Mouse (Mus musculus) lung, adult 18-20 months (tissue): ENCODE measurements around the gene Eid1.

ENCODE experiments used
- DNase-seq, 2 experiments: peaks; one replicate each; pipeline ENCODE4 v3.0.0; 2022; ENCODE audit warnings: mixed read lengths in 2 of 2

Eid1 gene

DNA sequence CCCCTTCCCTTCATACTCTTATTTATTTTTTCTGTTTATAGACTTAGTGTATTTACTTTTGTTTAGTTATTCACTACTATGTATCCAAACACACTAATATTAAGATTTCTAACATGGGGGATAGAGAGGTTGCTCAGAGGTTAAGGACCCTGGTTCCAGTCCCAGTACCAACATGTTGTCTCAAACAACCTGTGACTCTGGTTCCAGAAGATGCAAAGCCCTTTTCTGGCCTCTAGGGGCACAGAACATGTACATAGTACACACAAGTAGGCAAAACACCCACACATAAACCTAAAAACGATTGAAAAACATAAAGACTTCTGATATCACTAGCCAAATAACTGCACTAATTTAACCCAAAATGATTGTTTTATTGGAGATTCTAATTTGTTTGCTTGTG lies 2.0 kb upstream of the Eid1 start:
- no peak for DNase-seq

DNA sequence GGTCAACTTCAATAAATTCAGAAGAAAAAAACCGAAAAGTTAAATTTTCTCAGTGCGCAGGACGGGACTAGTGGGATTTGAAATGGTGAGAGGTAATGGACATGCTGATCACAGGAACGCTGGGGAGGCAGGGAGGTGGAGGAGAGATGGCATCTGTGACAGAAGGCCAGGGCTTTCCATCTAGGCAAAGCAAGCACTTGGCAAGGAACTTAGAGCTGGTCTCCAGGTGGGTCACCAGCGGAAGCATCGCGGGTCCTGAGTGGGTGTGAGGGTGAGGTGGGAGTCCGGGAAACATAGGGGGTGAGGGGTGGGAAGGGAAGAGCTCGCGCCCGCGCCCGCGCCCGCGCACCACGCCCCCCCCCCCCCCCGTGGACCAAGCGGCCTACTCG lies 333 bp upstream of the Eid1 start:
- no peak for DNase-seq

DNA sequence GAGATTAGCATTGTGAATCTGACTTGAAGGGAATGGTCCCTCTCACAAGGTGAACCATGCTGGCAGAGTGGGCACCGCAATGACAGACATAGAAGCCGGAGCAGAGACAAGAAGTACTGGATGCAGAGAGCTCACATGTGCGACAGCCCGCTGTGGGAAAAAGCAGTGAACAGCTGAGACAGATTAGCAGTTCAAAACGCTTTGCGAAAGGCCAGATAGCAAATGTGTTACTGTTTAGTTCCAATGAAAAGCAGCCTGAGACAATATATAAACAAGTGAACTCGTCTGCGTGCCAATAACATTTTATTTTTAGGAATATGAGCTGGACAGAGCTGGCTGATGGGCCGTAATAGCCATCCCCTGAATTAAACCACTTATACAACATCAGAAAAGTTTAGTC lies 8.9 kb downstream of the Eid1 start:
- DNase-seq, result no peak

DNA sequence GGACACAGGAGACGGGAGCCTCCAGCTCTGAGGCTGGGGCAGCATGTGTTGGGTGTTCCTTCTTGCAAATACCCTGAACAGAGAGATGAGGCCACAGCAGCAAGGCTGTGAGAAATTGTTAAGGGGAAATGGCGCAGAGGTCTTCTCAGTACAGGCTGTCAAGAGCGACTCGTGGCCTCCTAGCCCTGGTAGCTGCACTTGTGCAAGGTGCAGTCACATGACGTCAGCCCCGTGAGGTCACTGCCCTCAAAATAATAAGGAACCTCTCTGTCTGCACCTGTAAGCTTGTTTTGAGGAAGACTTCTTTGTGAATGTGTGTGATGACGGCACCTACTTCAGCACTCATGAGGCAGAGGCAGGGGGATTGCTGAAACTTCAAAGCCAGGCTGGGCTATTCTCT lies 11.0 kb downstream of the Eid1 start:
- DNase-seq, result no peak

DNA sequence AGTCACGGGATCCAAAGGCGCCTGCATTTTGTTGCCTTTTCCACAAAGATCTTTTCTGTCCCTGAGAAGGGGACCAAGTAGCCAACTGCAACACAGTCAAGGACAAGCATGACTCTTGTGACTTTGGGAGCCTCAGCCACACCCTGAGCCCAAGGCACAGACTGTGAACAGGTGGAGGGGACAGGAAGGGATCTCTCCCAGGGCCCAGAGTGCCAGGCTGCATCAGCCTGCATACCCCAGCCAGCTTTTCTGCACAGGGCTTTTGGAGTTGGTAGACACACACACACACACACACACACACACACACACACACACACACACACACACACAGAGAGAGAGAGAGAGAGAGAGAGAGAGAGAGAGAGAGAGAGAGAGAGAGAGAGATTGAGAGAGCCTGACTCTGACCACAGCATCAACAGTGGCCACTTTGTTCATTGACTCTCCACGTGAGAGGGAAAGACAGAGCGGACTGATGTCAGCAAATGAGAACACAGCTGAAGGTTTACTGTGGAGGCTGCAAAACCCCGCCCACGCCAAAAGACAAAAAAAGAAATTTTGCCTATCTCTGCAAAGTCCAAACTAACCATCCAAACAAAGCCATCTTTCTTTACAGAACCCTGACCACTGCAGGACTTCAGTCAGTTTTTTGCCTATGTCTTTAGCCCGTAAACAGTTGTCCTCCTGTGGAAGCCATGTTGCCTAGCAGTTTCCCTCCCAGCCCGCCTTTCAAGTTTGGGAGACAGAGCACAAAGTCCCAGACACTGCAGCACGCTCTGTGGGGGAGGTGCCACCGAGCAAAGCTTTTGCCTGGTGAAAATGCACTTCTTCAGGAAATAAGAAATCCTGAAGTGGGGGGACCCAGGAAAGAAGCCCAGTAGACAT lies 11.9 kb downstream of the Eid1 start:
- DNase-seq, result no peak

DNA sequence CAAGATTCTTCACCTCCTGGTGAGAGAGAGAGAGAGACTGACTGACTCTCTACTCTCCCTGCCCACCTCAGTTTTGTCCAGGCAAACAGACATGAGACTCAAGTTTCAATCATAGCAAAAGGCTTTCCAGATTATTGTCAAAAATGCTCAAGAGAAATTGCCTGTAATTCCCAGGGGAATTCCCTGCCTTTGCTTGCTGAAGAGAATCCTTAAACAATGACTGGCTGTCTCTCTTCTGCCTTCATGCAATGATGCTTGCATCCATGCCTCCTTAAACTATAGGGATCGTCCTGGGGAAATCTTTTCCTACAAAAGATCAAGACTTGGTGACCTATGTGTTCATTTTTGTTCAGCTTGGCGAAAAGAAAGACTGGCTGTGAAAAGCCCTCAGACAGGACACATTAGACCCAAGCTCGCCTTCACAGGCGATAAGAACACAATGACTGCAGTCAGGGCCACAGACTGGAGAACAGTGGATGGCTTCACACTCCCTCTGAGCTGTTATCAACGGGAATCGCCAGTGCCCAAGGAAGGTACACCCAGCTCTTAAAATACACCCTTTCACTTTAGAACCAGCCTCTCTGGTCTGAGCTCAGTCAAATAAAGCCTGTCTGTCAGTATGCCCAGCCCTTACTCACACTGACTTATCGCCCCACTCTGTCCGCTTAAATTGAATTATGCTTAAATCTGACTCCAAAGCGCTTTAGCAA lies 12.7 kb downstream of the Eid1 start:
- no peak for DNase-seq

DNA sequence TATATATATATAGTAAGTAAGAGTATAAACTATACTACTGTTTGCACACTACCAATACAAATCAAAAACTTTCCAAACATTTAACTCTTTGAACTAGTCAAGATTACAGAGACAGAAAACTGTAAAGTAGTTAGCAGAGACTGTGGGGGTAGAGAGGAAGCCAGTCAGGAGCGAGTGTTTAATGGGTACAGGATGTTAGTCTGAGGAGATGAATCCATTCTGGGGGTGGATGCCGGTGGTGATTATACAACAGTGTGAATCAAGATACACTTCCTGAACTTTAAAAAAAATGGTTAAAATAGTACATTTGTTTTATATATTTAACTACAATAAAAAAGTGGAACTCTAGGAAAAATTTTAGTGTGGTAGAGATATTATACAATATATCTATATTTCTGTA lies 19.1 kb downstream of the Eid1 start:
- no peak for DNase-seq

DNA sequence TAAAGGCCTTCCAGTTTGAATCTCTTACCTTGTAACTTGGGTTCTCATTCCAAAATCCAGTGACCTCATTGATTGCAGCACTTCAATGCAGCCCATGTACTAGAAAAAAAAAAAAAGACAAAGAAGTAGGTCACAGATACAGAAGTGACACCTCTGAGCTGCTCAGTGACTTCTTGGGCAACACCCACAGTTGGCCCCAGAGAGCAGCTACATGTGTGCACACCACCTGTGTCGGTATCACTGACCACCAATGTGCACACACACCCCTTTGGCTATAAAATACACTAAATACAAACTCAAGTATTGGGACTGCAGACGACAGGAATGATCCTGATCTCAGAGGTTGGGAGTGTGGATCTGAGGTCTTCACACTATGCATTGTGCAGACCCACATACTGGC lies 21.9 kb downstream of the Eid1 start:
- no peak for DNase-seq

DNA sequence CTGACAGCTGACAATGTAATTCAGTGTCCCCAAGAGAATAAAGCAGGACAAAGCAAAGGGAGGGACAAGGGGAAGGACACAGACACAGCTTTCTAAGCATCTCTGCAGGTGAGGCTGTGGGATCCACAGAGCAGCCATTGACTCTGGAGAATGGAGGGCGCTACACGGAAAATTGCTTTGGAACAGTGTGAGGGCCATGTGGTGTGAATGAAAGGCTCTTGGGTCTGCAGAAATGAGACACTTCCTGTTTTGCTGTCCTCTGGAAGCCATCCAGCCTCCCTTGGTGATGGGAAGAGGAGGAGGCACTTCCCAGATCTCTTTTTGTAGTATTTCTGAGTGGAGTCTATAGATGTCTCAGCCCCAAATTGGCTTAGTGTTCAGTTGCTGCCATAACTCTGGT lies 23.3 kb downstream of the Eid1 start:
- peak; percentile 12 to 22 for DNase-seq

DNA sequence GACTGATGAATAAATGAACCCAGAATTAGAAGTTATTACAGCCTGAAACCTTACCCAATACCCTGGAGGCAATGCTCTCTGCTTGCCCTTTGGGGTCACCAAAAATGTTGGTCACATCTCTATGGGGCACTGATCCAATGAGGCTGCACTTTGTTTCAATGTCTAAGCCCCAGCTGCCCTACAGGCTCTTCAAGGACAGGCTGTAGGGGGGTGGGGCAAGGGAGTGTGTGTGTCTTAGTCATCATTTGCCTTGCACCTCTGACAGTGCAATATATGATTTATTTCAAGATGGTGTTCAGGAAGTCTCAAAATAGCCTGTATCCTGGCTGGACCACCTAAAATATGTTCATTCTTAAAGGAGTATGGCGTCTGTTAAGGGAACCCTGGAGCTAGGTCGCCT lies 28.7 kb downstream of the Eid1 start:
- DNase-seq, result no peak

DNA sequence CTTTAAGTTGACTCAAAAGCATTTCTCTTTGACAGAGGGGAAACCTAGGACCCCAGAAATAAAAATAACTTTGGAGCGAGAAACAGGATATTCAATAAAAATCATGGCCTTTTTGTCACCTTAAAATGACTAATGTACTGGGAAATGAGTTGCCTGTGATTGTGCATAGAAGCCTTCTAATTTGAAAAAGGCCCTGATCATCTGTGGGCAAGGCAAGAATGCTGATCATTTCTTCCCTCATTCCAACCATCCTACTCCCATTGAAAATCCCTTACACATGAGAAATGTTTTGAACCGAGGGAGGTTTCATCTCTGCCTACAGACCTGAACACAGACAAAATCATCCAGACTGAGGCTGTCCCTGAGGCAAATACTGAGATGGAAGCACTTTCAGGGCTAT lies 30.0 kb downstream of the Eid1 start:
- no peak for DNase-seq

DNA sequence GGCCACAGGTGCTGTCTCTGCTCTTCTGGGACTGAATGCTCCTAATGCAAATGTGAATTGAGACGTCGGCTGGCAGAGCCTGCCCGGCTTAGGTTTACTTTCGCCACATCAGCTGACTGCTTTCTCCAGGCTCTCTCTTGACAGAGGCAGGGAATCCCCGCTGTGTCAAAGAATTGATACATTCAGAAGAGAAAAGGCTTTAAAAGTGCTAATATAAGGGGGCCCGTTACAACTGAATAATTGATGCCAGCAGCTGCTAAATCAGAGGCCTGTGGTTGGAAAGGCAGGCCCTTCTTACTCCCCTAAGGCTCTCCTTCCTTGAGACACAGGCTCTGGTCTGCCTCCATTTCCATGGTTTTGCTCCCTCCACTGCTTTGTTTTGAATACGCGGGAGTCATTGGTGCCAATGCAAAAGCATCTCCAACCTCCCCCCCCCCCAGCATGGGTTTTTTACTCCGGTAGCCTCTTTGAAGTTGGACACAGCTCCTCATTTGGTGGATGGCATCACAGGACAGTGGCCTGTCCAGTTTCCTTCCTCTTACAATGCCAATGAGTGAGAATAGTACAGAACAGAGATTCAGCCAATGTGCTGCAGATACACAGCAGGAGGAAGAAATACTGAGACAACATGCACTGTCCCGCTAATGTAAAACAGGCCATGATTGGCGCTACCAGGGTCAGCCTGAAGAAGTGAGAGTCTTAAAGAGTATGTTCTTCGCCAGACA lies 32.2 kb downstream of the Eid1 start:
- DNase-seq, result no peak

DNA sequence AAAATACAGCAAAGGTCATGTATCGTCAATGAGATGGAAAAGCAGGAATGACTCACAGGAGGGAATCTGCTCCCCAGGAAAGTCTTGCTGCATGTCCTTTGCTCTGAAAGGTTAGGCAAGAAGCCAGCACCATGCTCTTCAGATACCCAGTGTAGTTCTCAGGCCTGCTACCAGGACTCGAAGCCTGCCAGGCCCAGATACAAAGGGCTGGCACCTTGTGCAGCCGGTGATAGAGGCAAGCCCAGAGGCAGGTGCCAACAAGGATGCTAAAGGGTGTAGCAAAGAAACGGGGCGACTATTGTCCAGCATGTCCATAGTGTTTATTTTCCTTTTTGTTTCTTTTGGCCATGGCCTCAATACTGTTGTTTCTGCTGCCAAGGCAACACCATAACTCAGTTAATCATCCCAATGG lies 33.6 kb downstream of the Eid1 start:
- no peak for DNase-seq

DNA sequence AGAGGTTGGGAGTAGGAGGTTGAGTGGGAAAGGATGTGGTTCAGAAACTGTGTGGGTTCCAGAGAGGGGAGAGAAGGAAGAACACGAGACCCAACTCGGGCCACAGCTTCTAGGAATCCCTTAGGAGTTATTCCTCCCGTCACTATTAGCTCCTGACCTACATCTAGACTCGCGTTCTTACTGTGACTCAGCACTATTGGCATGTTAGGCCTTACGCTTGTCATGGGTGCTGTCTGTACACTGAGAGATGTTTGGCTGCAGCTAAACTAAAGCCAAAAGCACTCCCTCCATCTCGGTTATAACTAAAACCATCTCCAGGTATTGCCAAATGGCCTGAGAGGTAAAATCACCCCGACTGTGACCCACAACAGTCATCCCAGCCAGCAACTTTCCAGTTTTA lies 43.7 kb downstream of the Eid1 start:
- no peak for DNase-seq

DNA sequence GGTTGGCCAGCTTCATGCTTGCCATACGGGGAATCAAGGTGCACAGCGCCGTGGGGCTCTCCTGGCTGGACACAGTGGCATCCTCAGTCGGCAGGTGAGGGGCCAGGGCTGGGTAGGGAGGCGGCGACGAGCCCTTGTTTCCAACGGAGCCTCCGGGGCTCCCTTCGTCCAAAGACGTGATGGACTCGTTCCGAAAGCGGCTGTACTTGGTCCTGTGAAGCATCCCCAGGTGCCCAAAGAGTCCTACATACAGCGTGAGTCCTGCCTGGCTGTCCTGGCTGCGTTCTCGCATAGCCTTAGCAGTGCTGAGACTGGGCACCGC lies 50.2 kb downstream of the Eid1 start:
- DNase-seq, result no peak

DNA sequence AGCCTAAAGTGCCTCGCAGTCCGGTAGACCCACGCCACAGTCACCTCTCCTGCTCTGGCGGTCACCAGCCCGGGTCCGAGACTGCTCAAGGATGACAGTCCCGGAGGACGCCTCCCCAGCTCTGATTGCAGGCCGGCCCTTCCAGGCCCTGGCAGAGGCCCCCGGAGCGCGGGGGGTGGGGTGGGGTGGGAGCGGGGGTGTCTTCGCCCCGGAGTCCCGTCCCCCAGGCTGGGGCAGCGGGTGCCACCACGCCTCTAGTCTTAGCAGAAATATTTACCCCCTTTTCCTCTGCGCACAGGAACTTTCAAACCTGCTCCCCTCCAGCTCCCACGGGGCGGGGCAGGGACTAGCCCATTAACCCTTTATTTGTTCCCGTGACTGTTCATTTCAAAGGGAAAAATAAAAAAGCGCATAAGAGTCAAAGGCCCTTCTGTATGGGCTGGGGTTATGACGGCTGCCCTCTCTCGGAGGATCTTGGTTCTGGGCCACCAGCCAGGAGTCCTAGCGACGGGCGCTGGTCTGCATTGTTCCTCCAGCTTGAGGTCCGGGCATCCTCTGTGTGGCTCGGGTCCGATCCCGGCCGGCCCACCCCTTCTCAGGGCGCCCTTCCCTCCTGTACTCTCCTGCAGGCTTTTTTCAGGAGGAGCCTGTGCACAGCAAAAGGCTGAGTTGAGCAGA lies 50.7 kb downstream of the Eid1 start:
- peak; percentile 35 to 40 for DNase-seq

DNA sequence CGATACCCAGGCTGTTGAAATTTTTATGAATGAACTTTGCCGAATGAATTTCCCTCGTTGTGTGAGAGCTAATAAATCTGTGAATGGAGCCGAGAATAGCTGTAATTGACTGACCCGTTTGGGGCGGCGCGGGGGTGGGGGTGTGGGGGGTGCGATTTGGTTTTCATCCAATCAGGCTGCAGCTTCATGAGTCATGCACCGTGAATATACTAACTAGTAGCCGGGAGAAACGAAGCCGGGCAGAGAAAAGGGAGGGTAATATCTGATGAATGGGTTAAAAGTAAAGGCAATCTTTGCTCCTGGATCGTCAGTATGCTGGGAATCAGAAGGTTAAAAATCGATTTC lies 51.2 kb downstream of the Eid1 start, which contains the start of gene Shc4:
TSS of gene Shc4 (minus strand) at position 63 of the 345 bp plus-strand sequence.
- DNase-seq, result no peak
